Mouse (Mus musculus): ENCODE measurements around the gene Kif26b. TPM values are rescaled to one million over a fixed set of nuclear protein-coding genes. Genes with fewer than 3 reads are reported as not detected.

Gene Kif26b
- polyA plus RNA-seq, 1 experiment, result 0.28 TPM

DNA sequence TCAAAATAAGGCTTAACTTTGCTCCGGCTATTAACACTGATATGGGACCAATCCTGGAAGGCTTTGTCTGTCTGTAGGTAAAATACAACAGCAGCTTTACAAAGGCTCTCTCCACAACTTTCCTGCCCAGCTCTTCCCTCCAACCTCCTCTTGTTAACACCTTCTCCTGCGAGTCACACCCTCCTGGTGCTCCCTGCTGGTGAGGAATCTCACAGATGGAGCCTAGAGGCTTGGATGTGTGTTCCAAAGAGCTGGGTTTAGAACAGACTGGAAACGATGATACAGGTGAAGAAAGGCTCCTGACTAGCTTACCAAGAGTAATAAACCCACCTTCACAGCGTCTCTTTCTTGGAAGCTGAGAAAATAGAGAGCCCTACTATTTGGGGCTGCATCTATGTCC lies 400.6 kb downstream of the Kif26b start:
- Histone ChIP-seq H3K4me1 (ENCODE audit: control insufficient read depth, insufficient read depth, insufficient read length, low read length) (no peaks in the 10 kb centered on the region), H3K27me3 (ENCODE audit: control insufficient read depth, insufficient read depth, low read length) (no peaks in the 10 kb centered on the region), H3K36me3 (ENCODE audit: control insufficient read depth, insufficient read depth, low read length) (no peaks in the 10 kb centered on the region), H3K27ac (ENCODE audit: insufficient read depth, low read depth, low read length) (no peak overlapping the region), H3K4me3 (ENCODE audit: low read depth, low read length) (no peak overlapping the region)
- no peak for TF ChIP-seq CTCF (IDR thresholded peaks at IDR 0.05; ENCODE audit: extremely low read depth, insufficient read length, insufficient replicate concordance, low read depth, low read length)
- no peak for TF ChIP-seq POLR2A (IDR thresholded peaks at IDR 0.05; ENCODE audit: low read depth, low read length)
- WGBS, result 61% methylated on average over 4 of the region's 4 CpGs

DNA sequence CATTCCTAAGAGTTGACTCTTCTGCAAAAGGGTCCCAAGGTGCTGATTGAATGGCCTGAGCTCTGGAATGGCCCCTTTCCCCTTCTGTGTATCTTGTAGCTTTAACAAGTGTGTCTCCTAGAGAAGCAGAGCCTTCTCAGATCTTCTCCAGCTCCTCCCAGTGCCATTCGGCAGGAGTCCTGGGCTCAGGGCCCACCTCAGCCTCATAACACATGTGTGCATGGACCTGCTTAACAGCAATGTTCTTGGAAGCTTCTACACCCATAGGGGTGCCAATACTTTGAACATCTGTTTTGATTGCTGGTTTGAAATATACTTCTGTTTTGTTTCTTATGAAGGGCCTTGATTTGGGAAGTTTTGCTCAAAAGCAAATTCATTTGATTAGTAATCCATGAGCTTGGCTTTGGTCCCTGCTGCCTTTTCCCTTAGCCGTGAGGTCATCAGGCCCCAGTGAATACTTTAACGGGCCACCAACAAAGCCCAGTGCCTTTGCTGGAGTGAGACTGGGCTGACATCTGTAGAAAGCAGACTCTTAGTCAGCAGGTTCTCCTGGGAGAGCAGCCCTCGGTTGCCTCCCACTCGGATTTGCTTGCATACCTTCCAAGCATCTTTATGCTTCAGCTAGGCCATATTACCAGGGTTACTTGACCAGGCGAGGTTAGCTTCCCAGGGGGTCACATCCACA lies 405.2 kb downstream of the Kif26b start:
- H3K27ac ChIP-seq (ENCODE audit: insufficient read depth, low read depth, low read length), result no peak overlapping the region
- WGBS, result 92% methylated on average over 6 of the region's 6 CpGs
- H3K4me1 ChIP-seq (ENCODE audit: control insufficient read depth, insufficient read depth, insufficient read length, low read length), result no peaks in the 10 kb centered on the region
- H3K4me3 ChIP-seq (ENCODE audit: low read depth, low read length), result no peak overlapping the region
- no peak for TF ChIP-seq CTCF (IDR thresholded peaks at IDR 0.05; ENCODE audit: extremely low read depth, insufficient read length, insufficient replicate concordance, low read depth, low read length)
- no peak for TF ChIP-seq POLR2A (IDR thresholded peaks at IDR 0.05; ENCODE audit: low read depth, low read length)
- H3K36me3 ChIP-seq (ENCODE audit: control insufficient read depth, insufficient read depth, low read length), result no peaks in the 10 kb centered on the region
- no peaks in the 10 kb centered on the region for H3K27me3 ChIP-seq (ENCODE audit: control insufficient read depth, insufficient read depth, low read length)

DNA sequence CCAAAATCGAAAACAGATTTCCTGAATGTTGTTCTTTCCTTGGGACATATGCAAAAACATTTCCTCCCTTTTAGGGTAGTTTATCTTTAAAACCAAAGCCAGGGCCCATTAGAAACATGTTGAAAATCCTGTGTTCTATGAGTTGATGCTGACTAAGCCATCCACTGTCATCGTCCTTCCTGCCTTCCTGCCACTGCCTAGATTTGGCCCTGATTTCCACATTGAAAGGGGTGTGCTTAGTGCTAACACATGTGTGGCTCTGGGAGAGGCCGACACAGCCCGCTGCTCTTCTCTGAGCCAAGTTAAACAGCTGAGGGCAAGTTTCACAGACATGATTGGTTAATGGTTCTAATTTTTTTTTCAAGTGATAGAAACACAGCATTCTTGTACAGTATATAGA lies 407.5 kb downstream of the Kif26b start:
- Histone ChIP-seq H3K4me1 (ENCODE audit: control insufficient read depth, insufficient read depth, insufficient read length, low read length) (no peaks in the 10 kb centered on the region), H3K36me3 (ENCODE audit: control insufficient read depth, insufficient read depth, low read length) (no peaks in the 10 kb centered on the region), H3K4me3 (ENCODE audit: low read depth, low read length) (no peak overlapping the region), H3K27me3 (ENCODE audit: control insufficient read depth, insufficient read depth, low read length) (no peaks in the 10 kb centered on the region), H3K27ac (ENCODE audit: insufficient read depth, low read depth, low read length) (no peak overlapping the region)
- no peak for TF ChIP-seq CTCF (IDR thresholded peaks at IDR 0.05; ENCODE audit: extremely low read depth, insufficient read length, insufficient replicate concordance, low read depth, low read length)
- 47% methylated on average over 4 of the region's 4 CpGs for WGBS

DNA sequence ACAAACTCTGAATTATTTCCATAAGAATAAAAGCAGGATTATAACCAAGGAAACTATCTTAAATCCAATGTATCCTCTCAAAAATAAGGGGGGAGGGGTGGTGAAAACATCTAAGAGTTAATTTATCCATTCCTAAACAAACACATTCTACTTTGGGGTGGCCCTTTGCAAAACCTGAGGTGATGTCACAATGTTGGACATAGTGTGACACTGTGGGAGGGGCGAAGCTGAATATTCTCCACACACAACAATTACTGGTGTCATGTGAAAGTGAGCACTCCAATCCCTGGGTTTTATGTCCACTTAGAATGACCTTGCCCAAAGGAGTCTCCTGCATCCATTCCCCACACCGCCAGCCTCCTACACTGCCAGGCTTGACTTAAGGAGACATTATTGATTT lies 408.1 kb downstream of the Kif26b start:
- TF ChIP-seq CTCF (IDR thresholded peaks at IDR 0.05; ENCODE audit: extremely low read depth, insufficient read length, insufficient replicate concordance, low read depth, low read length), result no peak
- no peak for TF ChIP-seq POLR2A (IDR thresholded peaks at IDR 0.05; ENCODE audit: low read depth, low read length)
- no peaks in the 10 kb centered on the region for H3K27me3 ChIP-seq (ENCODE audit: control insufficient read depth, insufficient read depth, low read length)
- no peaks in the 10 kb centered on the region for H3K4me1 ChIP-seq (ENCODE audit: control insufficient read depth, insufficient read depth, insufficient read length, low read length)
- H3K4me3 ChIP-seq (ENCODE audit: low read depth, low read length), result no peak overlapping the region
- no peak overlapping the region for H3K27ac ChIP-seq (ENCODE audit: insufficient read depth, low read depth, low read length)
- WGBS, result 80% methylated on average over 2 of the region's 2 CpGs
- H3K36me3 ChIP-seq (ENCODE audit: control insufficient read depth, insufficient read depth, low read length), result no peaks in the 10 kb centered on the region

DNA sequence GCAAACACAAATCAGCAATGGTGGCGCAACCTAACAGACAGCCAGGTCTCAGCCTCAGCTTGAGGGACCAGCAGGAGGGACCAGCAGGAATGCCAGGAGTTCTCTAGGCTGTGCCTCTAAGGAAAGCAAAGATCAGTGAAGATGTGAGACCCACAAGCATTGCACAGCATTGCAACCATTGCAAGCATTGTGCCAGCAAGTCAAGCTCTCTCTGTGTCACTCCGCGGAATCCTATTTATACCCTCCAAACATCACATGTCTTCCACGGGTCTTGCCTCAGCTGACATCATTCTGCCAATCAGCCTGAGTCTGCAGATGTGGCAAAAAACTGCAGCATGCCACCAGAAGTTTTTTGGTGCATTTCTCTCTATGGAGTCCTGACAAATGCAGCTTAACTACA lies 411.4 kb downstream of the Kif26b start:
- H3K27me3 ChIP-seq (ENCODE audit: control insufficient read depth, insufficient read depth, low read length), result no peaks in the 10 kb centered on the region
- 86% methylated on average over 4 of the region's 4 CpGs for WGBS
- no peak overlapping the region for H3K4me3 ChIP-seq (ENCODE audit: low read depth, low read length)
- no peak overlapping the region for H3K27ac ChIP-seq (ENCODE audit: insufficient read depth, low read depth, low read length)
- H3K4me1 ChIP-seq (ENCODE audit: control insufficient read depth, insufficient read depth, insufficient read length, low read length), result no peaks in the 10 kb centered on the region
- no peaks in the 10 kb centered on the region for H3K36me3 ChIP-seq (ENCODE audit: control insufficient read depth, insufficient read depth, low read length)
- no peak for TF ChIP-seq POLR2A (IDR thresholded peaks at IDR 0.05; ENCODE audit: low read depth, low read length)
- no peak for TF ChIP-seq CTCF (IDR thresholded peaks at IDR 0.05; ENCODE audit: extremely low read depth, insufficient read length, insufficient replicate concordance, low read depth, low read length)

DNA sequence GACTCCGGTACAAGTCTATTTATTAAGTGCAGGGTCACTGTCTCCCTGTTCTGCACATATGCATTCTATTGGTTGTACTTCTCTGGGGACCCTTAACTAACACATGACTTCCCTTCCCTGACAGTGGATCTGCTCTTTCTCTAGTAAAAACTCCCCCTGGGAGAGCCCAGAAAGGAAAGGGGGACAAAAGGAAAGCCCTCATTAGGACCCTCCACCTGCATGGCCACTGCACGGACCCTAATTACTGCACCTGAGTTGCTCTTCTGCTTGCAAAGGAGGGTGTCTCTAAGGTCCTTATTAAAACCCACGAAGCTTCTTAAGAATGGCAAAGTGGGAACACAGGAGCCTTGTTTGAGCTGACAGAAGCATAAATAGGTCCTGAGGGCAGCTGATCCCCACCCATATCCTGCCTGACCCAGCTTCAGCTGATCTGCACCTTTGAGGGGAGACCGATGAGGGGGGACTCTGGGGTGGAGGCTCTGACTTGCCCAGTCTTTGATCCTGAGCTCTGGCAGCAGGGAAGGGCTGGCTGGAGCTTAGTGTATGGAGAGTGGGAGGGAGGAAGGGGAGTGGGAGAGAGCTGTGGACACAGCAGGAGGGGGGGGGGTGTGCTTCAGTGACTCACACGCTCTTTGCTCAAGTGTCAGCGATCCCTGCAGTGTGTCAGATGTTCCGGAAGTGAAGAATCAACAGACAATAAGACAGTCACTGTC lies 413.5 kb downstream of the Kif26b start:
- H3K36me3 ChIP-seq (ENCODE audit: control insufficient read depth, insufficient read depth, low read length), result no peaks in the 10 kb centered on the region
- no peak overlapping the region for H3K27ac ChIP-seq (ENCODE audit: insufficient read depth, low read depth, low read length)
- H3K4me1 ChIP-seq (ENCODE audit: control insufficient read depth, insufficient read depth, insufficient read length, low read length), result no peaks in the 10 kb centered on the region
- TF ChIP-seq POLR2A (IDR thresholded peaks at IDR 0.05; ENCODE audit: low read depth, low read length) (no peak), CTCF (IDR thresholded peaks at IDR 0.05; ENCODE audit: extremely low read depth, insufficient read length, insufficient replicate concordance, low read depth, low read length) (no peak)
- no peak overlapping the region for H3K4me3 ChIP-seq (ENCODE audit: low read depth, low read length)
- WGBS, result 50% methylated on average over 7 of the region's 7 CpGs
- H3K27me3 ChIP-seq (ENCODE audit: control insufficient read depth, insufficient read depth, low read length), result no peaks in the 10 kb centered on the region

DNA sequence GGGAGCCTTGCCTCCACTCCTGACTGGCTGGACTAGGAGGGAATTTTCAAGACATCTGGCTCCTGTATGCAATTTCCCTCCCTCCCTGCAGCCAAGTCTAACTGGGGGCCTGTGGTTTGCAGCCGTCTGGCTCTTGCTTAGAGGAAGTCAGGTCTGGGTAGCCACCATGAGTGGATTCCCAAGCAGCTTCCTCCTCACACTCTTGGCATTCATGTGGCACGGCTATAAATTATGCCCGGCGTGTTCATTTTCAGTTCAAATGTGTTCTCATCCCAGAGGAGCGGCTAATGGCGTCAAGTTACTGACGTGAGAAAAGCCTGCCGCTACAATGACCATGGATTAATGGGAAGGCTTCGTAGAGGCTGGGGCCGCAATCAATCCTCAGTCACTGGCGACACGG lies 424.0 kb downstream of the Kif26b start:
- Histone ChIP-seq H3K36me3 (ENCODE audit: control insufficient read depth, insufficient read depth, low read length) (no peaks in the 10 kb centered on the region), H3K27ac (ENCODE audit: insufficient read depth, low read depth, low read length) (no peak overlapping the region), H3K27me3 (ENCODE audit: control insufficient read depth, insufficient read depth, low read length) (no peaks in the 10 kb centered on the region), H3K4me3 (ENCODE audit: low read depth, low read length) (no peak overlapping the region), H3K4me1 (ENCODE audit: control insufficient read depth, insufficient read depth, insufficient read length, low read length) (no peaks in the 10 kb centered on the region)
- TF ChIP-seq POLR2A (IDR thresholded peaks at IDR 0.05; ENCODE audit: low read depth, low read length) (no peak), CTCF (IDR thresholded peaks at IDR 0.05; ENCODE audit: extremely low read depth, insufficient read length, insufficient replicate concordance, low read depth, low read length) (no peak)
- WGBS, result 78% methylated on average over 12 of the region's 12 CpGs
